Mouse (Mus musculus): ENCODE data around the gene Stxbp6. TPM values are rescaled to one million over a fixed set of nuclear protein-coding genes. Genes with fewer than 3 reads are reported as not detected.

Gene Stxbp6
- polyA plus RNA-seq, 1 experiment from 2014 or later = 15.6 TPM

DNA sequence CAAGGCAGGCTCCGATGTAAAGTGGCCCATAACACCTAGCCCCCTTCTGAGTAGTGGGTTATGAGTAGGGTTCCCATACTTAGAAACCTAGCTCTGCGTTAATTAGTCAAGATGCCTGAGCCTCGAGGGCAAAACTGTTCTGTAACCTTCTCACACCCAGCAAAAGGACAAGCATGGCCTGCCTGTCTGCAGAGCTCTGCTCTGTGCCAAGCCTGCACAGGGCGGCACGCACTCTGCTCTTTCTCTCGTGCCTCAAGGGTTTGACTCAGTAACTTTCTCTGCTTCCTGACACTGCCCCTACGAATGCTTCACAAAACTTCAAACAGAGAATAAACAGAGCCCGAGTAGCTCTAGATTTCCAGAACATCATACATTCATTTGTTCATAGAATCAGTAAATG lies 135.4 kb downstream of the Stxbp6 start:
- H3K9me3 ChIP-seq = no peaks in the 10 kb centered on the region
- no peak overlapping the region for H3K4me3 ChIP-seq
- no peak overlapping the region for H3K4me2 ChIP-seq (replicated peaks)
- H3K9ac ChIP-seq (replicated peaks) = no peak overlapping the region
- no peaks in the 10 kb centered on the region for H3K4me1 ChIP-seq
- ATAC-seq (ENCODE audit: low FRiP score, low read depth) = no peak
- no peaks in the 10 kb centered on the region for H3K36me3 ChIP-seq
- WGBS = 87% methylated on average over 8 of the region's 8 CpGs
- H3K27me3 ChIP-seq = no peaks in the 10 kb centered on the region
- H3K27ac ChIP-seq (replicated peaks) = no peak overlapping the region

DNA sequence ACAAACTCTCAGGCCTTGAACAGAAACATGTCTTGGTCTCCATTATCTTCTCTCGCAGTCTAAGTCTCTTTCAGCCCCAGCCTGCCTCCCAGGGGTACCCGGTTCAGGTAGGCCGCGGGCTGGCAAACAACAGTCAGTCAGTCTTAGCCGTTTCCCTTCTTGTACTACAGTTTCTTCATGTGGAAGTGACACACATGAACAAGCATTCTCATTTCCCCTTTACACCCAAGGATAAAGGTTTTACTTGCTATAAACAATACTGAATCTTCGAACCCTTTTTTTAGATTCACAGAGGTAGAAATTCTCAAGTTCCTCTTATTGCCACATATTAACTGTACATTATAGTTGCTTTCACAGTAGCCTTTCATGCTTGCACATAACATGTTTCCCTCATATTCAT lies 141.6 kb downstream of the Stxbp6 start:
- Histone ChIP-seq H3K9ac (replicated peaks) (no peak overlapping the region), H3K4me1 (no peaks in the 10 kb centered on the region), H3K4me2 (replicated peaks) (no peak overlapping the region), H3K36me3 (no peaks in the 10 kb centered on the region), H3K4me3 (no peak overlapping the region), H3K27me3 (no peaks in the 10 kb centered on the region), H3K9me3 (no peaks in the 10 kb centered on the region), H3K27ac (replicated peaks) (no peak overlapping the region)
- 80% methylated on average over 6 of the region's 6 CpGs for WGBS
- ATAC-seq (ENCODE audit: low FRiP score, low read depth) = no peak

DNA sequence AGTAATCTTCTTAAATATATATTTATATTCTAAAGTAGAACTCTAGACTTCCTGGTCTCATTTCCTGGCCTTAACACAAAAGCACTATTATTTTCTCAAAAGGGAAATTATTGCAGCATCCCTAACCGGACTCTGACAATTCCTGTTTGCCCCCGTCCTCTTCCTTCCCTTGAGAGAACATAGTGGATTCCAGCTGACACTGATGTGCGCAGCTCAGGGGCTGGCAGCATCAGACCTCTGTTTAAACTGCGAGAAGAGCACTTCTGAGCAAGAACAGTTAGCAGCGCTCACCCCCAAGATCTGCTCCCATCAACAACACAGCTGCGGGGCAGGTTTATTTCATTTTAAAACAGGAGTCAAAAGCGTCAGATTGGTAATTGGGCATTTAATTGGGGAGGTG lies 142.8 kb downstream of the Stxbp6 start:
- ATAC-seq (ENCODE audit: low FRiP score, low read depth) = no peak
- H3K27me3 ChIP-seq = no peaks in the 10 kb centered on the region
- 89% methylated on average over 7 of the region's 7 CpGs for WGBS

DNA sequence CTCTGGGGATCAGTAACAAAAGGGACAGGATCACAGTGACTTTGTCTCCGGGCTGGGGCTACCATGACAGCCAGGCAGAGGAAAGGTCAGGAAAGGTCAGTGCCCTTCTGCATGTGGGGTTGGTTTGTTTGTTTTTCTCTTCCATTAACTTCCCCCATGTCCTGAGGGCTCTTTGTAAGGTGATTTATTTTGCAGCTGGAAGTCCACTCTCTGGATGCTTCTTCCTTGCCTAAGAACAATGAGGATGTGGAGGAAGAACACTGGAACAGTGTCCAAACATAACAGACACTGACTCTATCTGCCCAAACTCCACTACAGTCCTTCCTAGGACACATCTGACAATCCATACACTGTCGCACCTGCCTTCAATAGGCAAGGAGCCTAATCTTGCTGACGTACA lies 146.1 kb downstream of the Stxbp6 start:
- H3K4me3 ChIP-seq = no peak overlapping the region
- WGBS = 35% methylated on average over 3 of the region's 3 CpGs
- H3K36me3 ChIP-seq = no peaks in the 10 kb centered on the region
- H3K9me3 ChIP-seq = no peaks in the 10 kb centered on the region
- no peak overlapping the region for H3K9ac ChIP-seq (replicated peaks)
- no peaks in the 10 kb centered on the region for H3K4me1 ChIP-seq
- H3K4me2 ChIP-seq (replicated peaks) = no peak overlapping the region
- H3K27me3 ChIP-seq = no peaks in the 10 kb centered on the region
- no peak overlapping the region for H3K27ac ChIP-seq (replicated peaks)
- ATAC-seq (ENCODE audit: low FRiP score, low read depth) = no peak

More for the DNA sequence above, 142.8 kb downstream of the Stxbp6 start:
- no peaks in the 10 kb centered on the region for H3K4me1 ChIP-seq
- H3K4me3 ChIP-seq = no peak overlapping the region
- H3K27ac ChIP-seq (replicated peaks) = no peak overlapping the region
- no peak overlapping the region for H3K9ac ChIP-seq (replicated peaks)
- no peaks in the 10 kb centered on the region for H3K36me3 ChIP-seq
- no peaks in the 10 kb centered on the region for H3K9me3 ChIP-seq
- H3K4me2 ChIP-seq (replicated peaks) = no peak overlapping the region

DNA sequence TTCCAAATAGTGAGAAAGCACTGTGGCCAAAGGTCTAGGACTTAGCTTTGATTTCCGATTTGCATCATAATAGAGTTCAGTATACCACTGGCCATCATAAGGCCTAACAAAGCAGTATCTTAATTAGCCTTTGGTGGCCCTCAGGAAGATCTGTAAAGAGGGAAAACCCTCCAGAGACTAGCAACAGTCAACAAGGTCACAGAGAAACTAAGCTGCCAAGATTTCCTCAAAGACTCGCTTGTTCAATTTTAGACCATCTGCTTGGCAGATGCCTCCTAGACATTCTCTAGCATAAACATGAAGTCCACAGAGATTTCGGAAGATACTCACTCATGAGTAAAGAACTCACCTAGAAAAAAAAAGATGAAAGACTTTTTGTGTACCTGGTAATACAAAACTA lies 148.6 kb downstream of the Stxbp6 start:
- H3K9ac ChIP-seq (replicated peaks) = no peak overlapping the region
- no peaks in the 10 kb centered on the region for H3K9me3 ChIP-seq
- 70% methylated on average over 3 of the region's 3 CpGs for WGBS
- no peak for ATAC-seq (ENCODE audit: low FRiP score, low read depth)
- no peaks in the 10 kb centered on the region for H3K4me1 ChIP-seq
- no peaks in the 10 kb centered on the region for H3K27me3 ChIP-seq
- no peak overlapping the region for H3K4me2 ChIP-seq (replicated peaks)
- H3K36me3 ChIP-seq = no peaks in the 10 kb centered on the region
- no peak overlapping the region for H3K27ac ChIP-seq (replicated peaks)
- H3K4me3 ChIP-seq = no peak overlapping the region

DNA sequence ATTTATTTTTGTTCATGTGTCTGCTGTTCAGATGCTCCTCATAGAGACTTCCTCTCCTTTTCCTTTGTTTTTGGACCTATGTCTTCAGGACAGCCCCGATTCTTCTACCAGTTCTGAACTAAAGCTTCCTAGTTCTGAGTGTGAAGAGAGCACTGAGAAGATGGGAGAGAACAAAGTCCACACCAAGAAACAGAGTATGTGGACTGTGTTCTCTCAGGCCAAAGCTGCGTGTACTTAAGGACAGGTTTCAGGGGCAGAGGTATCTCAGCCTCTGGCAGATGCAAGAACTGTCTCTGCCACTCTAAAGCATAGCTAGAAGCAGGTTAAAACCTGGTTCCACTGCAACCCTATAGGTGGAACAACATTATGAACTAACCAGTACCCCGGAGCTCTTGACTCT lies 151.2 kb downstream of the Stxbp6 start:
- no peaks in the 10 kb centered on the region for H3K36me3 ChIP-seq
- no peaks in the 10 kb centered on the region for H3K4me1 ChIP-seq
- H3K9me3 ChIP-seq = no peaks in the 10 kb centered on the region
- no peak overlapping the region for H3K4me3 ChIP-seq
- H3K27ac ChIP-seq (replicated peaks) = no peak overlapping the region
- ATAC-seq (ENCODE audit: low FRiP score, low read depth) = no peak
- H3K4me2 ChIP-seq (replicated peaks) = no peak overlapping the region
- no peak overlapping the region for H3K9ac ChIP-seq (replicated peaks)
- H3K27me3 ChIP-seq = no peaks in the 10 kb centered on the region
- WGBS = 91% methylated on average over 3 of the region's 3 CpGs

DNA sequence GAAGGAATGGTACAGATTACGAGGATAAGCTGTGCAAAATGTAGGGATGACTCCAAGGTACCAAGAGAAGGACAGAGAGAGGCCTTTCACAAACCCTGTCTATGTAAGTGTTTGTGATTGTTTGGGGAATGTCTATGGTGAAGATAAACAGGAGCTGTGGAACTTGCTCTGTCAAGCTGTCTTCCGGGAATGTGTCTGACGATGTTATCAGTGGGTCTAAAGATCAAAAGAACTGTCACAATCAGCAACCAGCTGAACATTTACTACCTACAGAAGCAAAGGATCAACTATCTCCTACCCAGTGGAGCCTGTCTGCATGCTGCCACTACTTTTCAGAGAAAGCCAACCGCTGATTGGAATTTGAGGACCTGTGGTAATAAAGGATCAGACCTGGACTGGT lies 152.3 kb downstream of the Stxbp6 start:
- ATAC-seq (ENCODE audit: low FRiP score, low read depth) = no peak
- Histone ChIP-seq H3K4me1 (no peaks in the 10 kb centered on the region), H3K4me3 (no peak overlapping the region), H3K36me3 (no peaks in the 10 kb centered on the region), H3K9me3 (no peaks in the 10 kb centered on the region), H3K9ac (replicated peaks) (no peak overlapping the region), H3K27me3 (no peaks in the 10 kb centered on the region), H3K4me2 (replicated peaks) (no peak overlapping the region), H3K27ac (replicated peaks) (no peak overlapping the region)
- WGBS = 76% methylated on average over 4 of the region's 4 CpGs

DNA sequence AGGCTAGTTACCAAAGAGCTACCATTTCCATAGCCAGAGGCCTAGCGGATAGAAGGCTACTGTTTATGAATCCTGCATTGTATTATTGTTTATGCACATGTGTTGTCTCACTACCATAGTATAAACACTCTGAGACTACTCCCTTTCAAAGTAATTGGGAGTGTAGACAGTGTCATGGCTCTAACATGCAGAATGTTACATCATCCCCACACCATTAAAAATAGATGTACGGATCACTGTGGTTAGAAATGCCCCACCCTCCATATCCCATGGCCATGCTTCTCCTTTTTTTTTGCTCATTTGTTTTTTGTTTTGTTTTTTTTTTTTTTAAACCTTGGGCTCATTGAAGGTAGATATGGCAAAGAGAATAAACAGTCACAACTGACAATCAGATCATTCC lies 154.9 kb downstream of the Stxbp6 start:
- H3K4me1 ChIP-seq = no peaks in the 10 kb centered on the region
- H3K36me3 ChIP-seq = no peaks in the 10 kb centered on the region
- no peak overlapping the region for H3K4me3 ChIP-seq
- H3K9me3 ChIP-seq = no peaks in the 10 kb centered on the region
- no peak overlapping the region for H3K27ac ChIP-seq (replicated peaks)
- 94% methylated on average over 2 of the region's 2 CpGs for WGBS
- H3K4me2 ChIP-seq (replicated peaks) = no peak overlapping the region
- H3K27me3 ChIP-seq = no peaks in the 10 kb centered on the region
- no peak for ATAC-seq (ENCODE audit: low FRiP score, low read depth)
- H3K9ac ChIP-seq (replicated peaks) = no peak overlapping the region

DNA sequence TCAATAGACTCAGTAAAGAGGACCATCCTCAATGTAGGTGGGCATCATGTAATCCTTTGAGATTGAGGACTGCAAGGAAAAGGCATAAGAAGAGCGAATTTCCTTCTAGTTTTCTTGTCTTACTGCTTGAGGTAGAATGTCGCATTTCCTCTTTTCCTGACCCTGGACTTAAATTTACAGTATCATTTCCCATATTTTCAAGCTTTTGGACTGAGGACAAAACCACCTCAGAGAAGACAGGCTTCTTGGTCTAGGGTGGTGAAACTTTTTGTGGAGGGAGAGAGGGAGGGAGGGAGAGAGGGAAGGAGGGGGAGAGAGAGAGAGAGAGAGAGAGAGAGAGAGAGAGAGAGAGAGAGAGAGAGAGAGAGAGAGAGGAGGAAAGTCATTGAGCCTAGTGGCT lies 155.6 kb downstream of the Stxbp6 start:
- Histone ChIP-seq H3K4me2 (replicated peaks) (no peak overlapping the region), H3K4me1 (no peaks in the 10 kb centered on the region), H3K27me3 (no peaks in the 10 kb centered on the region), H3K27ac (replicated peaks) (no peak overlapping the region), H3K9me3 (no peaks in the 10 kb centered on the region), H3K36me3 (no peaks in the 10 kb centered on the region), H3K4me3 (no peak overlapping the region), H3K9ac (replicated peaks) (no peak overlapping the region)
- ATAC-seq (ENCODE audit: low FRiP score, low read depth) = no peak
- WGBS = 90% methylated on average over 2 of the region's 2 CpGs

DNA sequence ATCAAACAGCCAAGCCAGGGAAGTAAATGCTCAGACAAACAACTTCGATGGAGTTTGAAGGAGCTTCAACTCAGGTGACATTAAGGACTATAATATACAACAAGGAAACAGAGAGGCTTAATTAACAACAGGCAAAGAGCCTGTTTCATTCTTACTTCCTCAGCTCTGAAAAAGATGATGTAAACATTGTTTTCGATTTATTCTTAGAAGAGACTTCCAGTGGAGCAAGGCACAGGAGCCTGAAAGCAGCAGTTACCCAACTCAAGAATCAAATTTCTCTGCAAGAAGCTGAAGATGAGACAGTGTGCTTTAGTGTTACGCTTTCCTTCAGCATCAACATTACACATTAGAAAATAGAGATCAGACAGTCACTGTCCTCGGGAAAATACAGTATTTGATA lies 160.7 kb downstream of the Stxbp6 start:
- 83% methylated on average over 4 of the region's 4 CpGs for WGBS
- Histone ChIP-seq H3K36me3 (no peaks in the 10 kb centered on the region), H3K27me3 (no peaks in the 10 kb centered on the region), H3K27ac (replicated peaks) (no peak overlapping the region), H3K4me1 (no peaks in the 10 kb centered on the region), H3K9ac (replicated peaks) (no peak overlapping the region), H3K4me2 (replicated peaks) (no peak overlapping the region), H3K9me3 (no peaks in the 10 kb centered on the region), H3K4me3 (no peak overlapping the region)
- no peak for ATAC-seq (ENCODE audit: low FRiP score, low read depth)

DNA sequence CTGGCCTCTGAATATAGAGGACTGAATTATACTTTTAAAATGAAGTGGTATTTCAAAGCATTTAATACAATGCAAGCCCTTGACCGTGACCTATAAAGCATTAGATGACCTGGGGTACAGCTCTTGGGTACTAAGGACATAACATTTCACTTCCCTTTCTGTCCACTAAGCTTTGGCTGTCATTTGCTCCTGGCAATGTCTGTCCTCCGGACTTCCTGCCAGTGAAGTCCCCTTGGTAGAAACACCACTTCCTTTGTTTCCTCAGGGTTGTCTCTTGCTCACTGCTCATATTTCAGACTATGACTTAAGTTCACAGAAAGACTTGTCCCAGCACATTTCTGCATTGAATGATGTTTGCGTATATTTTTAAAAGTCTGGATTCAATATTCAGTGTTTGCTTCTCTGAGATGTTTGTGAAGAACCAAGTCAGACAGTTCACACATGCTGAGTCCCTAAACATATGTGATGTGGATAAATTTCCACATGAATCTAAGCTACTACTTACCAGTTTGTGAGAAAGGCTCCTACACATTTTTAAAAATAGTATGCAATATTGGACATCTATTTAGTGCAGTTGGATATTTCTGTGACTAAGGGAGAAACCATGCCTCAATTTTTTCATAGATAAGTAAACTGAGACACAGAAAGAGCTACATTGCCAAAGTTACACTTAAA lies 166.3 kb downstream of the Stxbp6 start:
- Histone ChIP-seq H3K27me3 (no peaks in the 10 kb centered on the region), H3K4me2 (replicated peaks) (no peak overlapping the region), H3K4me3 (no peak overlapping the region), H3K9me3 (no peaks in the 10 kb centered on the region), H3K4me1 (no peaks in the 10 kb centered on the region), H3K36me3 (no peaks in the 10 kb centered on the region), H3K27ac (replicated peaks) (no peak overlapping the region), H3K9ac (replicated peaks) (no peak overlapping the region)
- 84% methylated on average over 3 of the region's 3 CpGs for WGBS
- no peak for ATAC-seq (ENCODE audit: low FRiP score, low read depth)

DNA sequence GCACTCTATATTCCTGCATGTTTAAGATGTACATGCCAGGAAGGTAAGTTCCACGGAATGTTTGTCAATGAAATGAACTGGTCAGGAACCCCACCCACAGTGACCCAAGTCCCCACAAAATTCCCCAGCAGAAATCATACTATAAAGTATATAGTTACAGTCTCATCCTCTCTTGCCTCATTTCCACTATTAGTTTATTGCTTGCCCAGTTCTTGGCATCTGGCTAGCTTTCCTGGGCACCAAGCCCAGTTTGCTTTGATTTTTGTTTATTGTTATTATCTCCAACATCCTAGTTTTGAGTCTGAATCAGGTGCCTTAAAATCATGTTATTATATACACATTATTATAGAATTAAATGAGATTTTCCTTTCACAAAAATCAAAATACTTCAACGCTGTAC lies 168.5 kb downstream of the Stxbp6 start:
- no peaks in the 10 kb centered on the region for H3K9me3 ChIP-seq
- H3K9ac ChIP-seq (replicated peaks) = no peak overlapping the region
- no peaks in the 10 kb centered on the region for H3K27me3 ChIP-seq
- no peaks in the 10 kb centered on the region for H3K36me3 ChIP-seq
- no peak overlapping the region for H3K4me2 ChIP-seq (replicated peaks)
- no peaks in the 10 kb centered on the region for H3K4me1 ChIP-seq
- no peak overlapping the region for H3K4me3 ChIP-seq
- ATAC-seq (ENCODE audit: low FRiP score, low read depth) = no peak
- WGBS = 92% methylated on average over 2 of the region's 2 CpGs
- no peak overlapping the region for H3K27ac ChIP-seq (replicated peaks)

DNA sequence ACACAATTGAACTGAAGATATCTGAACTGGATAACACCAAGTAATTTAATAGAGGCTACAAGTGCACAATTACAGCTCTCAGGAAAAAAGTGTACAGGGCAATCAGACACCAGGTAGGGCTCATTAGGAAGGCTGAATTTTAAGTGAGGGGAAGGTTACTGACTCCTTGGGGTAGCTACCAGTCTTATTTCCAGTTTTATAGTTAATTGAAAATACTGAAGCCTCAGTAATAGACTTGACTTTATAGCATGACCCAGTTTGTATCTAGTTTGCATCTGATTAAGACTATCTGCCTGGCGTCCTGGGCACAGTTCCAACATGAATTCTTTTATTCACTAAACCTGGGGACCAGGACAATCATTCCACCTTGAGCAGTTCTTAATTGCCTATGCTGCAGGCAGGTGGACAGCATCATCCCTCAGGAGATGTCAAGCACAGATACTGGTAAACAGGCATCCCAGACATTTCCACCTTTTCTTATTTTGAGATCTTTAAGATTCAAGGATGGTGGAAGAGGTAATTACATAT lies 171.2 kb downstream of the Stxbp6 start:
- H3K36me3 ChIP-seq = no peaks in the 10 kb centered on the region
- H3K27ac ChIP-seq (replicated peaks) = no peak overlapping the region
- no peak overlapping the region for H3K4me2 ChIP-seq (replicated peaks)
- WGBS = 62% methylated on average over 1 of the region's 1 CpGs
- no peak overlapping the region for H3K9ac ChIP-seq (replicated peaks)
- no peak for ATAC-seq (ENCODE audit: low FRiP score, low read depth)
- H3K4me1 ChIP-seq = no peaks in the 10 kb centered on the region
- no peaks in the 10 kb centered on the region for H3K9me3 ChIP-seq
- H3K27me3 ChIP-seq = no peaks in the 10 kb centered on the region
- H3K4me3 ChIP-seq = no peak overlapping the region
